Mouse (Mus musculus) cerebellum, adult 2 months (tissue): ENCODE results near the gene Nfyb.

Experiments
- CTCF ChIP-seq: fragments of 200-500 bp; IDR thresholded peaks from 2 replicates; pipeline ENCODE4 v1.5.1; 2011; ENCODE audit warnings: low read depth, mild to moderate bottlenecking, control low read depth, low read length, moderate library complexity, borderline replicate concordance; ENCODE audit not compliant: insufficient read depth
- POLR2A ChIP-seq: fragments of 200-500 bp; IDR thresholded peaks from 2 replicates; pipeline ENCODE4 v1.6.1; 2011; ENCODE audit warnings: low read length, control low read depth, borderline replicate concordance; ENCODE audit not compliant: insufficient read depth

DNA sequence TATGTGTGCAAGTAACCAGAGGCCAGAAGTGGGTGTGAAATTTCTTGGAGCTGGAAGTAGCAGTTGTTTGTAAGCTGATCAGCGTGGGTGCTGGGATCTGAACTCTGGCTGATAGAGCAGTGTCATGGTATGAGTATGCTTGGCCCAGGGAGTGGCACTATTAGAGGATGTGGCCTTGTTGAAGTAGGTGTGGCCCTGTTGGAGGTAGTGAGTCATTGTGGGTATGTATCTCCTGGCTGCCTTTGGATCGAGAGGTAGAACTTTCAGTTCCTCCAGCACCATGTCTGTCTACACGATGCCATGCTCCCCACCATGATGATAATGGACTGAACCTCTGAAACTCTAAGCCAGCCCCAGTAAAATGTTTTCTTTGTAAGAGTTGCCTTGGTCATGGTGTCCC is 16.4 kb upstream of the Nfyb start:
- no peak for TF ChIP-seq CTCF
- no peak for TF ChIP-seq POLR2A
